Mouse (Mus musculus): ENCODE results near the gene Stab1. TPM values are rescaled to one million over a fixed set of nuclear protein-coding genes. Genes with fewer than 3 reads are reported as not detected.

The Stab1 gene
- total RNA-seq, 4 experiments from 2014 or later: 75.8 to 142 (median 116) TPM

DNA sequence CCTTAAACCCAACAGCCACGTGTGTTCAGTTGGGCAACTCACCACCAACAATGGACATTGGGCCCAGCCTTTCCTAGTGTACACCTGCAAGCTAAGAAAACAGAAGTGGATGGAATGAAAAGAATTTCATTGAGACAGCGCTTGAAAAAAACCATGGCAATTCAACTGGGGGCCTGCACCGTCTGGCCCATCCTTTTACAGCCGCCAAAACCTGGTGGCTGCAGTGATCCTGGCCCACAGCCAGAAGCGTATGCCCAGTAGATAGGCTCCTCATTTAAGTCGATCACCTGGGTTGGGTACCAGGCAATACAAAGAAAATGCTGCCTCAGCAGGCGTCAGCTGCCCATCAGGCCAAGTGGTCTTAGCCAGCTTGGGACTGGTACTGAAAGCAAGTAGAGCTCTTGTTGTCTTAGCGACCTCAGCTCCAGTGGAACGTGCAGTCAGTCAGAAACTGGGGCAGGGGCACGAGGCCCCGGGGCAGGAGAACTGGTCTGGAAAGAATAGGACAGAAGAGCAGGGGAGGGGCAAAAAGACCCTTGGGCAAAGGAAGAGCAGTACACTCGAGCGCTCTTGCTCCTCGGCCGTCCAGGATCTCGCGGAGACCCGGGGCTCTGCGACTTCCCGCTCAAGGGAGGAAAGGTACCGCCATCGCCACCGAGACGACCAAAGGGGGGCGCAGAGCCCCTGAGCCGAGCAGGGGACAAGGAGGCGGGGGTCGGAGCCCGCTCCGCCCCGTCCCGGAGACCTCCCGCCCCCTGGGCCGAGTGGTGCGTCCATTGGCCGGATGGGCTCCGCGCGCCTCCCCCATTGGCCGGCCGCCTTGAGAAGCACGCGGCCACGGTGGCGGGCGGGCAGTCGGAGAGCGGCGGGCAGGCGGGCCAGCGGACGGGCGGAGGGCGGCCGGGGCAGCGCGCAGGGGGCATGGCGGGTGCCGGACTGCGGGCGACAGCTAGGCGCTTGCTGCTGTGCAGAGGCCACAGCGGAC, 37.9 kb downstream of the Stab1 start, which contains the start of gene Nt5dc2:
Gene Nt5dc2 (plus strand): TSS at position 818 of the 985 bp plus-strand sequence.
- peak; percentile 76 for DNase-seq

- no peak for DNase-seq
Observed at GRCm38 (mm10) chr14:31129326-31130235, 38.9 kb downstream of the Stab1 start.

GRCm38 (mm10) chr14:31128826-31129219, 39.6 kb downstream of the Stab1 start, which contains the start of gene Smim4:
TSS of gene Smim4 (minus strand) at chr14:31128956.
- DNase-seq: peak; percentile 97

GRCm38 (mm10) chr14:31128101-31128825, 40.2 kb downstream of the Stab1 start:
- peak; percentile 57 for DNase-seq

GRCm38 (mm10) chr14:31126826-31127225, 41.6 kb downstream of the Stab1 start:
- DNase-seq: no peak

DNA sequence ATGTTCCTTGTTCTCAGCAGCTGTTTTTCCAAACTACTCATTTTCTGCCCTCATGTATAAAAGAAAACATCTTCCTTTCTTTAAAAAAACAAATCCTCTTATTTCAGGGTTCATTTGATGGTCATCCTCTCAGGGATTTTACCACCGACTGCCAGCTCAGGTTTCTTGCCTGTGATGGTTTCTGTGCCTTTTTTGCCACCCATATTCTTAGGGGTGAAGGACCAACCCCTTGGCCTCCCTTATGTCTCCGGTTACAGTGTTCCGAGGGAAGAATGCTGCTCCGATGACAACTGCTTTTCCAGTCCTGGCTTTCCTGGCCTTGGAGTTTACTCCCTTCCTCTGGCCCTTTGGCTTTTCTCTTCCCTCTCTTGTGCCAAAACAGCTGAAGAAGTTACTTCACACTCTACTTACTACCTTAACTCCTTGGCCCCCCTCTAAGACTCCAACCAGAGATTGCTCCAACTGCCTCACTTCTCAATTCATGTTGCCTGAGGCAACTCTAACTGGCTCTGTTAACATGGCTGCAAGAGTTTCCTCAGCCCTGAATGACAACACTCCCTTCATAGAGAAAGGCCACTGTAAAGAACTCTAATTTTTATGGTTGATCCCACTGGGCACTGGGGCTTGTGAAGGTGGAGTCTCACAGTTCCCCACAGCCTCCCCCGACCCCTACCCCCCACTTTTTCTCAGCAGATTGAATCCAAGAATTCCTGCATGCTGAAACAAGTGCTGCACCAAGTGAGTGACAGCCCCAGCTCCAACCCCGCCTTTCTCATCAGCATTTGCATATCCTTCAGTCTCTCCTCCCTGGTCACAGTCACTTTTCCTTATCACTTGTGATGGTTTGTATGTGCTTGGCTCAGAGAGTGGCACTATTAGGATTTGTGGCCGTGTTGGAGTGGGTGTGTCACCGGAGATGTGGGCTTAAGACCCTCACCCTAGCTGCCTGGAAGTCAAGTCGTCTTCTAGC, 43.0 kb downstream of the Stab1 start:
- no peak for DNase-seq

- no peak for DNase-seq
Observed at GRCm38 (mm10) chr14:31115522-31115921, 52.9 kb downstream of the Stab1 start.

- DNase-seq: no peak
Observed at GRCm38 (mm10) chr14:31114011-31114410, 54.4 kb downstream of the Stab1 start.

DNA sequence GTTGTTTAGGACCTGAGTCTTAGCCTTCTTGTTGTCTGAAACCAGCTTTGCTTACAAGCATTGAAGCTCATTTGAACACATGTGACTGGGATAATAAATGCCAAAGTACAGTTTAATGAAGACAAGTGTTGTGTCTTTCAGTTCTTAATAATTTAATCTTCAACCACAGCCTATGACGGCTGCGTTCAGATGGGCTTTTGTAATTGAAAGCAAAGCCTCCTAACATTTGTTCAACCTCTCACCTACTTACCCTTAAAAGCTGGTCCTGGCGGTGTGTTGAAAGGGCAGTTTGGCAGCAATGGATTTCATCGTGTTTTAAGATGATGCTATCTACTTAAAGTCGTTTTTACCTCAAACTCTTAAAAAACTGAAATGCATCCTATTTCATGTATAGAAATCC, 56.3 kb downstream of the Stab1 start:
- DNase-seq: no peak

- no peak for DNase-seq
Observed at GRCm38 (mm10) chr14:31110613-31111012, 57.8 kb downstream of the Stab1 start.

- no peak for DNase-seq
Observed at GRCm38 (mm10) chr14:31105156-31105555, 63.3 kb downstream of the Stab1 start.

DNA sequence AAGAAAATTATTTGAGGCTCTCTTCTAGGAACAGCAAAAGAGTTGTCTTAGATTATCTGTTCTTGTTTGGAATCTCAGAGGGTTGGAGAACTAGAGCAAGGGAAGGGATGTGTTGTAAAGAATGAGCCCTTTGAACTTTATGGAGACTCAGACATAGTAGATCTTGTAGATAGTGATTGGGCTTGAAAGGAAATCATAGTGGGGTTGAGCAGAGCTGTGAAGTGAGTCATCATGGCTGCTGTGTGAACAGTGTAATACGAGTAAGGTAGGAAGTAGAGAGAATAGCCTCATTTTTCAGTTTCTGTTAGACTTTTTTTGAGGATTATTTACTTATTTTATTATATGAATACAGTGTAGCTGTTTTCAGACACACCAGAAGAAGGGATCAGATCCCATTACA, 78.5 kb downstream of the Stab1 start:
- DNase-seq: no peak

Other genes starting within 250 kb of the Stab1 start
- 1 to 10 TPM in 1 of 4 experiments, under 1 TPM in 3; 0.38 to 1.0 (median 0.59) TPM for gene Itih3, start 244.9 kb downstream of the Stab1 start, total RNA-seq (2022)
- under 1 TPM in 3 of 4 experiments, not detected in 1; 0.09 to 0.51 (median 0.17) TPM for gene Itih1, start 225.4 kb downstream of the Stab1 start, total RNA-seq (2022)
- 10 to 100 TPM; 13.4 to 17.9 (median 13.8) TPM for gene Nek4, start 217.3 kb downstream of the Stab1 start, total RNA-seq (2022)
- gene Glt8d1, start 167.2 kb downstream of the Stab1 start, total RNA-seq (2022): 10 to 100 TPM; 50.0 to 90.5 (median 70.5) TPM
- 100 to 1,000 TPM; 232 to 268 (median 251) TPM for gene Spcs1, start 167.0 kb downstream of the Stab1 start, total RNA-seq (2022)
- gene Pbrm1, start 149.5 kb downstream of the Stab1 start, total RNA-seq (2022): 10 to 100 TPM; 52.9 to 66.2 (median 61.2) TPM
- gene Gnl3, start 149.5 kb downstream of the Stab1 start, total RNA-seq (2022): 10 to 100 TPM; 69.1 to 99.4 (median 83.9) TPM
- gene Smim4, start 39.7 kb downstream of the Stab1 start, total RNA-seq (2022): 100 to 1,000 TPM in 1 of 4 experiments, 10 to 100 TPM in 3; 67.6 to 109 (median 75.0) TPM
- 10 to 100 TPM; 25.6 to 41.4 (median 36.6) TPM for gene Nt5dc2, start 37.6 kb downstream of the Stab1 start, total RNA-seq (2022)
- 1 to 10 TPM; 1.1 to 3.3 (median 1.9) TPM for gene Tnnc1, start 39.7 kb upstream of the Stab1 start, total RNA-seq (2022)
- 100 to 1,000 TPM; 331 to 526 (median 414) TPM for gene Nisch, start 48.3 kb upstream of the Stab1 start, total RNA-seq (2022)
- gene Sema3g, start 49.2 kb upstream of the Stab1 start, total RNA-seq (2022): 10 to 100 TPM in 3 of 4 experiments, 1 to 10 TPM in 1; 8.8 to 12.4 (median 10.8) TPM
- gene Phf7, start 82.7 kb upstream of the Stab1 start, total RNA-seq (2022): 1 to 10 TPM; 7.1 to 8.5 (median 8.2) TPM
- gene Bap1, start 82.8 kb upstream of the Stab1 start, total RNA-seq (2022): 10 to 100 TPM; 64.5 to 70.6 (median 68.0) TPM
- 1 to 10 TPM; 1.6 to 5.4 (median 3.1) TPM for gene Dnah1, start 155.3 kb upstream of the Stab1 start, total RNA-seq (2022)
- 10 to 100 TPM; 42.7 to 51.4 (median 48.7) TPM for gene Capn7, start 168.0 kb upstream of the Stab1 start, total RNA-seq (2022)